Mouse (Mus musculus): ENCODE data around the gene Abcg2.

Abcg2 gene

DNA sequence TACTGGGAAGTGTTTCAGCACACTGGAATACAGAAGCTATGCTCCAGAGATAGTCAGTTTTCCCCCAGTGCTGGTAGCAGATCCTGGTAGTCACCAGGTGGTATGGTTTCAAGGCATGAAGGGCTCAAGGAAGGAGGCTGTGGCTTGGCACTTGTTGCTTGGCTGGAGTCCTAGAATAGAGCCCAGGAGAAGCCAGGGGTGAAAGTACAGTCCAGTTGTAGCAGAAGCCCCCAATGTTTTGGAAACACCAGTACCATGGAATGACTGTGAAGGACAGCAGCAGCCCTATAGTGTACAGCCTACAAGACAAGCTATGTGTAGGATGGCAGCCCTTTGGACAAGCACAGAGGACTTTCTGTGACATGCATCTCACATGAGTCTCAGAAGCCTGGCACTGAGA lies 54.2 kb downstream of the Abcg2 start:
- no peak for DNase-seq (ENCODE audit: extremely low spot score)

DNA sequence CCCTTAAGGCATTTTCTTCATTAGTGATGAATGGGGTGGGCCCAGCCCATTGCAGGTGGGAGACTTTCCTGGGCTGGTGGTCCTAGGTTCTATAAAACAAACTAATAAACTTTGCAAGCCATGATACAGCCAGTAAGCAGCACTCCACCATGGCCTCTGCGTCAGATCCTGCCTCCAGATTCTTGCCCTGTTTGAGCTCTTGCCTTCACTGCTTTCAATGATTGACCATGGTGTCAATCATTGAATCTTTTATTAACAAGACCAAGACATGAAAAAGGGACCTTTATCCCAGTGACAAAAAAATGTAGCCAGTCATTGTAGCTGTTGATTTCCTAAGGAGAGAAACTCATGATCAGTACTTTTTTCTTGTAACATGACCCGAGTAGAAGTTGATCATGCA lies 55.1 kb downstream of the Abcg2 start:
- no peak for DNase-seq (ENCODE audit: extremely low spot score)

DNA sequence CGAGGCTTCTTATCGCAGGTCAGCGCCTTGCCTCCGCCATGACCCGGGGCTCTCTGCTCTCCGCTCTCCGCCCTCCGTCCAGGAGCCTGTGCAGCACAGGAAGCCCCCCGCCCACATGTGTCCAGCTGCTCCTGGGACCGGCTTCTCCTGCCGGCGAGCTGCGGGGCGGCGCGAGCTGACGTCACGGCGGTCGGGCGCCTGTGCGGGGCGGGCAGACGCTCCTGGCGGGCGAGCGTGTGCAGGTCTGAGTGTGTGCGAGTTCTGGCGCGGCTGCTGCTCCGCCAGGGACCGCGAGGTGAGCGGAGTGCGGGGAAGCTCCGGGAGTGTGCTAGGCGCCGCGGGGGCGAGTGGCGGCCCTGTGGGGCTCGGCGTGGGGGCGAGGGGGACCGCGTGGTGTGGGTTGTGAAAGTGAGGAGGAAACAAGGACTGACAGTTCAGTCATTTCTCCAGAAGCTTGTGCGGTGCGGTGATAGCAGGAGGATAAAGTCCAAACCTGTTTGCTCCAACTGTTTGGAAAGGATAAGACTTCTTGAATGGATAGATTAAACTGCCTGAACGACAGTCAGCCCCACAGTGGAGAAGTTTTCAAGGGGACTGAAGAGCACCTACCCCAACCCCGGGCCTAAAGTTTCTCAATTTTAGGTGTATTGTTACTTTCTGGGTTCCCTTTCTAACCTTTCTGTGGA lies 56.2 kb downstream of the Abcg2 start:
- DNase-seq (ENCODE audit: extremely low spot score), result peak; percentile 90

DNA sequence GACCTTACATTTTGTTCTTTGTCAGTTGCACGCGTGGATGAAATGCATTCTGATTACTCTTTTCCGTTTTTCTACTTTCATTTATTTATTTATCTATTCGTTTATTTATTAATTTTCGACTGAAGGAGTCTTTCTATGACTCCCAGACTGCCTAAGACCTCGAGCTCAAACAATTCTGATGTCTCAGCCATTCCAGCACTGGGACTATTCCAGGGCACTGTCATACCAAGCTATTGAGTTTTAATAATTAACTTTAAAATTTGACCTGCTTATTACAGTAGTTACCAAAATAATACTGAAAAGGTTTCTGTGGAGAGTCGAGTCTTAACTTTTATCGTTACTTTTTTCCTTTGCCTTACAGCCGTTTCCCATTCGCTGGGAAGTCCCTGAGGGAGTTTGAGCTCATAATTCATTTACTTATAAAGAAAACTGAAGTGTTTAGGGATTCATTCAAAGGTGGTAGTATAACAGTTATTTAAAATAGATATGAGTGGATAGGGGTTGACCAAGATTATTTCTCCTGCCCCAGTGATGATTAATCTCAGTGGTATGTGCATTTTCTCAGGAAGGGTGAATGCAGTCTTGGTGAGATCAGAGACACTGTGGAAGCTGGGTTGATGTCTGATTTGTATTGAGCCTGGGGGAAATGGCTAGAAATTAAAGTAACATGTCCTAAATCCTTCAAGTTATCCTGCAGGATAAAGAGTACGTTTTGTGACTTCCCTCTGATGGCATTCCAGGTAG lies 56.9 kb downstream of the Abcg2 start:
- DNase-seq (ENCODE audit: extremely low spot score), result no peak

DNA sequence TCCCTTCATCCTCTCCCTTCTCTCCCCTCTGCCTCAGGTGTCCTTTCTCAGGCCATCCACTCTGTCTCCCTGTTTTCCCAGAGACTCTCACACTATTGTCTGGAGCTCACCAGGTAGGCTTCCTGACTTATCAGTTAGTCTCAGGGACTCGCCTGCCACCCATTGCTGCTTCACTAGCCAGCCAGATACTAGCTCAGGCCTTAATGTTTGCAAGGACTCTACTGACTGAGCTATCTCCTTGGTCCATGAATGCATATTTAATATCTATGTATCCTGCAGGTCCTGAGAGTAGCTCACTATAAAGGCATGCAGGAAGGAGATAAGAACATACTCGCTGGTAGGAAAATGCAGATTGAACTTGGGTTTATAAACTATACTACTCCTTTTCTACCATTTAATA lies 57.9 kb downstream of the Abcg2 start:
- DNase-seq (ENCODE audit: extremely low spot score), result no peak

DNA sequence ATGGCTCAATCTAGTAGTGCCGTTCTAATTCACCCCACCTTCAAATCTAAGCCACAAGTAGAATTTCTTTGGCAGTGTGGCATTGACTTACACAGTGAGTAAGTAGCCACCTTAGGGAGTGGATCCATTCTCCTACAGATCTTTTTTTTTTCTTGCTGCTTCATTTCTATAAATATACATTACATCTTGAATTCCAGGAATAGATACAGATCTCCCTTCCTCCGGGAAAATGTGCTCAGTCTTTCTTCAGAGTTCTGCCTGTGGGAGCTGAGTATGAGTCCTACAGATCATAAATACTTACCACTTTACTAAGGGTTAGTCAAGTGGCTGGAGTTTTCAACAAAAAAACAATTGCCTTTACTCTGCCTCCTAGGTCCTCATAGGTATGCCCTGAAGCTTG lies 60.3 kb downstream of the Abcg2 start:
- no peak for DNase-seq (ENCODE audit: extremely low spot score)

DNA sequence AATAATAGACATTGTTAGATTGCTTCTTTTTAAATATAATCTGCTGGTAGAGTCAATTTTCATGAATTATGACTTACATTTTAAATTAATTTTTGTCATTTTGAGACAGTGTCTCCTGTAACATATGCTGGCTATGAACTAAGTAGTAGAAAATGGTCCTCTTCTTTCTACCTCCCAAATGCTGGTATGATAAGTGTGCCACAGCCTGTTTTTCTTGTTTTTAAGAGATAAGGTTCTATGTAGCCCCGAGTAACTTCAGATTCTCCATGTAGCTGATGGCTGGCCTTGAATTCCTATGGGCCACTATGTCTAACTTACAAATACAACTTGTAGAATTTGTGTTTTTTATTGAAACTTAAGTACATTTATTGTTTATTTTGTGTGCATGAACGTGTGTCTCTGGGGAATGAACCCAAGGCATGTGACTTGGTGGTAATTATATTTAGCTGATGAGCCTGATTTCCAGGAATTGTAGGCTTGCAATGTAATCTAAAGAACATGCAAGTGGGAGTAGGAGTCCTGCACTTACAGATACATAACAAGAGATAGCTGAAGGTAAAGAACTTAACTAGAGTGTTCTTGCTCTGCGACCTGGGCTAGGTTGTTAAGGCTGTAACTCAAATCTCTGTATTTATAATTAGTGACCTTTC lies 63.9 kb downstream of the Abcg2 start:
- no peak for DNase-seq (ENCODE audit: extremely low spot score)

DNA sequence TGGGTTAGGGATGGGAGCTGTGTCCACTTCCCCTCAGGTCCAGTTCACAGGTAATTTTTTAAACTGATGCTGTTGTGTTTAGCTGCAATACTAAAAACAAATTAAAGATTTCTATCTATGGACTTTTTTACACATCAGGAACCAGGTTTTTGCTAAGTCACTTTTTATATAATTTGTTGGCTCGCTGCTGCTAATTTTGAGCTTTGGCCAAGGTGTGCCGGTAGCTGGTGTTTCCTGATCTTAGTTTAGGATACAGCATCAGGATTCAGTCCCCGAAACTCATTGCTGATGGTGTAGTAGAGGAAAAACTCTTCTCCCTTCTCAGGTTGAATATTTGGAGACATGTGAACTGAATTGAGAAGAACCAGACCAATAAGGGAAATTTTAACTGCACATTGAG lies 65.8 kb downstream of the Abcg2 start:
- DNase-seq (ENCODE audit: extremely low spot score), result no peak

DNA sequence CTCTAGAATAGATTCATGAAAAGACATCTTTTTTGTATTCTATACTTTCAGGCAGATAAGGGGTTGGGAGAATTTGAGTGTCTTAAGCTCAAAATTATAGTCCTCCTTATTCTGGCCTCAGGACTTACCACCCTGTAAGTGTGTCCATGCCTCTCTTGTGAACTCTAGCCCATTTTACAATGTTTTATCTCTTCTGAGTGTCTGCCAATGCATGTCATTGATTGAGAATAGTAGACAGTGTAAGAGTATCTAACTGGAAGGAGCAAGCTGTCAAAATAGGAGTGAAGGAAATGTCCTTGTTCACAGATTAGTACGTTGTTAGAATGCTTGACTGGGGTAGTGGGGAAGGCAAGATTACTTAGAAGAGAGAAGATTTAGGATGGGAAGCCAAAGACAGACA lies 66.7 kb downstream of the Abcg2 start:
- DNase-seq (ENCODE audit: extremely low spot score), result no peak

DNA sequence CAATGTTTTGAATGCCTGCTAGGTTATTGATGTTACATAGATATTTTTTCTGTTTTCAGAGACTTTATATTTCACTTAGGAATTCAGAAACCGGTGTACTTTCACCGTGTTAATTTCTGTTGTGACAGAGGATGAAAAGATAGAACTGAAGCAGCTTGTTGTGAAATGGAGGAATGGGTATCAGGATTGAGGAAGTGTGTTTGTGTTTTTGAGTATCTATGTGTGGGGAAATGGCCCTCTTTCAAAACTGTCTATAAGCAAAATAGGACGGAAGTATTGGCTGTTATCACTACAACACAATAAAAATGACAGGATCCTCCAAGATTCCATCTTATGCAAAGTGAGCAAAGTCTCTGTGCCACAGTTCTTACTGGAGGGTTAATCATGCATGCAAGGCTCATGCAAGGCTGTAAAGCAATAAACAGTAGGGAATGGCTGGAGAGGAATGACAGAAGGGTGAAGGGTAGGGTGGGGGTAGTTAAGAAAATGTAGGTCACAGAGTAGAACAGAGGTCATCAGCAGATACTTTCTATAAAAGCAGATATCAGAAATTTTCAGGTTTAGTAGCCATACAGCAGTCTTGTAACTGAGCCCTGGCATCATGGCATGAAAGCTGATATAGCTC lies 76.7 kb downstream of the Abcg2 start:
- no peak for DNase-seq (ENCODE audit: extremely low spot score)

DNA sequence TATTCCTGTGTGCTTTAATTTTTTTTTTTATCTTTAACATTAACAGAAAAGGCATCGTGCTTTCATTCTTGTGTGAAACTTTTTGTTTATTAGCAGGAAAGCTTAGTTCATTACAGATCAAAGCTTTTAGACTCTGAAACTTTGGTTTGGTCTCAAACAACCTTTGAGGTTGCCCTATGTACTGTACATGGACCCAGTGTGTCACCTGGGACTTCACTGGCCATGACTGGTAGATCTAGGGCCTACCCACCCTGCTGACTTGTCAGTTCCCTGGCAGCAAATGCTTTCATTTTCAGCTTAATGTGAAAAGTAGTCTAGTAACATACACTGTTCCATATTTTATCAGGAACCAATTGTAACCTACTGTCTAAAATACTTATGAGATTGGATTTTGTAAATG lies 93.5 kb downstream of the Abcg2 start:
- no peak for DNase-seq (ENCODE audit: extremely low spot score)

DNA sequence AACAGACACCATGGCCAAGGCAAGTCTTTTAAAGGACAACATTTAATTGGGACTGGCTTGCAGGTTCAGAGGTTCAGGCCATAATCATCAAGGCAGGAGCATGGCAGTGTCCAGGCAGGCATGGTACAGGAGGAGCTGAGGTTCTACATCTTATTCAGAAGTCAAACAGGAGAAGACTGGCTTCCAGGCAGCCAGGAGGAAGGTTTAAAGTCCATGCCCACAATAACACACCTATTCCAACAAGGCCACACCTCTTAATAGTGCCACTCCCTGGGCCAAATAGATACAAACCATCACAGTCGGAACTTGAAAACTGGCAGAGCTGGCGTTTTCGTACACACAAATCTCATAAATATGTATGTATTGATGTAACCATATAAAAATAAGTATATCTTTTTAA lies 94.2 kb downstream of the Abcg2 start:
- DNase-seq (ENCODE audit: extremely low spot score), result no peak

DNA sequence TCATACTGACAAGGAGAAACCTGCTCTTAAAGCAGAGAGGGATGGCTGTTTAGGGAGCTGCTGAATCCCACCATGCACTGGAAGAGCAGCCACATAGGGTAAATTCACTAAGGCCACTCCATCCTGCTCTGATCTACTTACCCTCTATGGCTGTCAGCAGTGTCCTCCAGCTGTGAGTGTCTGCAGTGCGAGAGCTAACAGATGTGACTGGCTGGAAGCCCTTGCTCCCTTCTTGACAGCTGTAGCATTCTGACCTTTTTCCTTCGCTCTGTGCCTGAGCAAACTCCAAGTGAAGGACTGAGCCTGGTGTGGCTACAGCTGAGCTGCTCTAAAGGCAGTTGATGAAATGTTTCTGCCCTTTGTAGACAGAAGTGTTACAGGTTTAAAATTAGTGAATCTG lies 107.3 kb downstream of the Abcg2 start:
- DNase-seq (ENCODE audit: extremely low spot score), result no peak

DNA sequence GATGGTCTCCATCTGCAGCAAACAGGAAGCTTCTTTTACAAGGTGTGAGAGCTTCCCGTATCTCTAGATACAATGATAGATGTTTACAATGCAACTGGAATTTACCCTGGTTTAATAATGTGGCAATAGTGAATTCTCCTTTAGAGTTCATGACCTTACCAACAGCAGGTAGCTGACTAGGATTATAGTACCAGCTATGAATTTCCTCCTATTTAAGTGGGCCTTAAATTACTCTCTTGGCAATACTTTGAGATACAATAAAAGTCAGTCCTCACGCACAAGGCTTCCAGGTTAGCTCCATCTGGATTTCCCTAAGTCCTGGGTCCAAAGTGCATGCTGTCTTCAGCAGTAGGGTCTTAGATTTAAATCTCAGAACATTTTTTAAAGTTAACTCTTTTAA lies 109.9 kb downstream of the Abcg2 start:
- DNase-seq (ENCODE audit: extremely low spot score), result no peak

DNA sequence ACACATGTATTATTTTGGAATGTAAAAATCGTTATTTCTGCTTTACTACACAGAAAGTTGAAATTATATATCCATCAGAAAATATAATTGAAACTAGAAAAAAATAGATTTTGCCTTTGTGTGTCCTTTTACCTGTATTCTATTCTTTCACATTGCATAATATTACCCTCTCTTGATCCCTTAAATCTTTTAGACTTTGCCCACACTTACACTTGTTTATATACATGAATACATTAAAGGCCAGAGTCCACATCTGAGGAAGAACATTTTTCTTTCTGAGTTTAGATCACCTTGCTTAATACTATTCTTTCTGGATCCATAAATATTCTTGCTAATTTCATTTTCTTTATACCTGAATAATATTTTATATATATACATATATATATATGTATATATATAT lies 110.4 kb downstream of the Abcg2 start:
- no peak for DNase-seq (ENCODE audit: extremely low spot score)

DNA sequence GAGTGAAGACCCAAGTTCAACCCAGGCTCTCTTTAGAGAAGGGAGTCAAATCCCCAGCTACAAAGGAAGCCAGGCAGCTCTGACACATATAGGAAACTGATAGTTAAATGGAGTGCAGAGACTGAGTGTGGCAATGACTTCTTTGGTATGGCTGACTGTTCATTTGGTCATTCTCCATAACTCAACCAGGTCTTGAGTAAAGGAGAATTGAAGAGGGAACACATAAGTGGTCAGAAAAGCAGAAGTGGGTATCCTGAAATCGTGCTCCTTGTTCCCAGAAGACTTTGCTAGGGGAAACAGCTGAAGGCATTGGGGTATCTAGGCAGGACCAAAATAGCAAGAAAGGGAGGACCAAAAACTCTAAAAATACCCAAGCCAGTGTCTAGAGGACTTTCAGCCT lies 126.0 kb downstream of the Abcg2 start:
- DNase-seq (ENCODE audit: extremely low spot score), result no peak

DNA sequence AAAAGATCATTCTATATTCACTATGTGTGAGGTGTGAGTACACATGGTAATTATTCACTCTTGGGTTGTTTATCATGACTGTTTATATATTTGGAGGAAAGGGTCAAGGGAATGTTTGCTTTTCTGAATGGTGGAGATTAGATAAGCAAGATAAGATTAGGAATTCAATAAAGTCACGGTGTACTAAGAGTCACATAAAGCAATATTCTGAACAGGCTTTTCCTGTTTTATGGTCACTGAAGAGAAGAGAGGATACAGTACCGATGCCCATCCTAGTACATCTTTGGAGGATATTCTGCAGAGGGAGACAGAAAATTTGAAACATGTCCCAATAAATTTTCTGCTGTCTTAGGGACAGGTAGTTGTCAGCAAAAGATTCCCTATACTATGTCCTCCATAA lies 127.6 kb downstream of the Abcg2 start:
- DNase-seq (ENCODE audit: extremely low spot score), result no peak

DNA sequence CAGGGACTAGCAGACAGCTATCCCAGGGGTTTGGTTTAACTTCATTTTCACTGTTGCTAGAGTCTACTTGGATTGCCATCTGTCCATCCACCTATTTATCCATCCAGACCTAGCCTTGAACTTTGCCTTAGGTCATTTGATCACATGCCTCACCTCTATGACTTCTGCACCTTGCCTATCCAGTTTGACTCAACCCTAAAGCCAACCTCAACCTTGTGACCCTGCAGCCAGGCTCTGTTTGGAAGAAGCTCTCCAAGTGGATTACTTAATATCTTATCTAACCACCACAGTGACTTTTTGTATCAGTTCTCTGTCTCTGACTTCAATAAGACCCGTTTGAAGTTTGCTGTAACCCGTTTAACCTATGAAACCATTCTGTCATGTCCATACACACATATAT lies 149.5 kb downstream of the Abcg2 start:
- DNase-seq (ENCODE audit: extremely low spot score), result no peak

DNA sequence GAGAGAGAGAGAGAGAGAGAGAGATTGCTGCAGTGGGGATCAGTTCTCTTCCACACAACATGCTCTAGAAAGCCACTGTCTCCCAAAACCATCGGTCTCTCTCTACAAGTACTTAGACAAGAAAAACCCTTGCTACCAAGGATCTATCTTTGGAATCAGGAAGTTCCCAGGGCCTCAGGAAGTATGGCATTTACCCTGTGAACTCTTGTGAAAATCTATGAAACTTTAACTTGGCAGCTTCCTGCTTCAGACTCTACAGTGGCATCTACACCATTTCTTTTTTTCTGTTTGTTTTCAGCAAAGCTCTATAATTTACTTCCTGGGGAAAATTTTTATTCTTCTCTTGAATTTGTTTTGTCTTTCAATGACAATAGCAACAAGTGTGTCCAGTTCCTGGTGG lies 150.8 kb downstream of the Abcg2 start:
- DNase-seq (ENCODE audit: extremely low spot score), result peak; percentile 1

Measured in embryo, embryonic 9.5 days (tissue).